ENCODE assay signal across 1 mouse cellular context in genomic region chr14:55724411-55724871, GRCm38 (mm10).
TF ChIP-seq lines count a peak whose summit lies in the region.

No protein-coding gene starts in this region.

TF ChIP-seq in MEL, 35 proteins besides CTCF, POLR2A, EP300 and RAD21 (continued from another document):
- TF ChIP-seq ZMIZ1 (IDR thresholded peaks at IDR 0.05; ENCODE audit: low read depth, low read length) (no peak), CHD1 (IDR thresholded peaks at IDR 0.05; ENCODE audit: low read depth, low read length) (no peak), ZKSCAN1 (IDR thresholded peaks at IDR 0.05; ENCODE audit: low read depth, low read length) (no peak), ZC3H11A (IDR thresholded peaks at IDR 0.05; ENCODE audit: low read depth, low read length) (0 out of 2 replicates have a peak, but pooled peaks have one; percentile 12), CHD2 (IDR thresholded peaks at IDR 0.05; ENCODE audit: low read length) (no peak), SMC3 (IDR thresholded peaks at IDR 0.05; ENCODE audit: low read depth, low read length) (0 out of 2 replicates have a peak, but pooled peaks have one; percentile 15), TAL1 (IDR thresholded peaks at IDR 0.05; ENCODE audit: low read length) (peak; percentile 80), MAFK (IDR thresholded peaks at IDR 0.05; ENCODE audit: borderline replicate concordance, low read depth, low read length) (0 out of 2 replicates have a peak, but pooled peaks have one; percentile 3)
TF ChIP-seq in MEL: peak in this region for 17.
